Mouse (Mus musculus): Measurements from ENCODE around the gene Srpk2. TPM values are rescaled to one million over a fixed set of nuclear protein-coding genes. Genes with fewer than 3 reads are reported as not detected.
"Not testable (repeated sequence)": the region's sequence is repeated elsewhere in the genome, so short reads cannot be mapped to it uniquely, and the experiment has no call there.

Srpk2 gene
- polyA plus RNA-seq, 1 experiment from 2014 or later: 91.1 TPM

DNA sequence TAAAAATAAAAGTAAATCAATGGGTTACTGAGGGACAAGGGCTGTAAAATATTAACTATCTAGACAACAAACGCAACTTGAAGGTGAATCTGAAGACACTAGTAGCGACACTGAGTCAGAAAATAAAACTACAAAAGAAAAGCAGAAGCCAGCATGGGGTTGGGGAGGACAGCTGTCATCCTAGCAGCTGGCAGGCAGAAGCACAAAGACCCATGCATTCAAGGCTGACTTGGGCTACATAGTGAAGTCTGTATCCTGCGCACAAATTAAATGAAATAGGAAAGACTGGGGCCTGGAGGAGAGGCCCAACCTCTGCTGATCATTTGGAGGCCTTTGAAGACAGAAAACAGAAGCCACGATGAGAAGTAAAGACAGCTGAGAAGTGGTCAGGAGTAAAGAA is 106.6 kb downstream of the Srpk2 start:
- Histone ChIP-seq H3K4me1 (replicated peaks) (peaks cover 35% of the 10 kb centered on the region), H3K9me3 (no peaks in the 10 kb centered on the region), H3K4me2 (no peak overlapping the region), H3K27me3 (no peaks in the 10 kb centered on the region), H3K9ac (0 out of 2 replicates have a peak overlapping the region, but pooled peaks have one; percentile 17), H3K4me3 (no peak overlapping the region), H3K36me3 (no peaks in the 10 kb centered on the region; the same call in 1 of the 2 replicates), H3K27ac (replicated peaks) (peak overlapping the region; percentile 68; the same call in 1 of the 2 replicates)
- no peak for ATAC-seq (ENCODE audit: low read depth)
- WGBS: 25% methylated on average over 4 of the region's 4 CpGs

DNA sequence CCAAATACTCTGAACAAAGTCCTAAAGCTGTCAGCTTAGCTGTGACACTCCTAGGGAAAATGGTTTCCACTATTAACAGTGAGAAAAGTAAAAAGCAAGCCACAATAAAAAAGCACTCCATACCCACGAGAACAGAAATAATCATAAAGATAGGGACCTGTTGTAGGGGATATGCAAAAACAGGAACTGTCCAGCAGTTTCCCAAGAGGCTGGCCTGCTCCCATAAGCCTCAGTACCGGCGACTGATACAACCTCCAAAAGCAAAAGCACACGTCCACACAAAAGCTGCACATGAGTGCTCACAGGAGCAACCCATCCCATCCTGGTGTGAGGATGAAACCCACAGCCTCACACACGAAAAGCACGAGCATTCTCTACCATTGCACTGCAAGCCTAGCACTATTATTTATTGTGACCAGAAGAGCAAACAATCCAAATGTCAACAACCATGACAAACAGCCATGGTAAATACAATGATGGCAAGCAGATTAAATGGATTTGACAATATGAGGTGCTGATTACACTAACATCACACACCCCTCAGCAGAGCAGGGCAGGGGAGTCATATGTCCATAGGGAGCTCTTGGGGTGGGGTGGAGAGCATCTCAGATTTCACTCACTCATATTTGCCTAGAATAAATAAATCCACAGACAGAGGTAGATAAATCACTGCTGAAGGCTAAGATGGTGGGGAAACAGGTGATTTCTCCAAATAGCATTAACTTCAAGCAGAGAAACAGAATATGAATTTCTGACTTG is 107.9 kb downstream of the Srpk2 start:
- no peaks in the 10 kb centered on the region; the same call in 1 of the 2 replicates for H3K36me3 ChIP-seq
- no peak overlapping the region for H3K4me2 ChIP-seq
- 0 out of 2 replicates have a peak, but pooled peaks have one; percentile 54 for ATAC-seq (ENCODE audit: low read depth)
- H3K9me3 ChIP-seq: no peaks in the 10 kb centered on the region
- H3K27me3 ChIP-seq: no peaks in the 10 kb centered on the region
- WGBS: 54% methylated on average over 6 of the region's 6 CpGs
- H3K27ac ChIP-seq (replicated peaks): peak overlapping the region; percentile 38
- no peak overlapping the region for H3K9ac ChIP-seq
- peaks cover 35% of the 10 kb centered on the region for H3K4me1 ChIP-seq (replicated peaks)
- no peak overlapping the region for H3K4me3 ChIP-seq

DNA sequence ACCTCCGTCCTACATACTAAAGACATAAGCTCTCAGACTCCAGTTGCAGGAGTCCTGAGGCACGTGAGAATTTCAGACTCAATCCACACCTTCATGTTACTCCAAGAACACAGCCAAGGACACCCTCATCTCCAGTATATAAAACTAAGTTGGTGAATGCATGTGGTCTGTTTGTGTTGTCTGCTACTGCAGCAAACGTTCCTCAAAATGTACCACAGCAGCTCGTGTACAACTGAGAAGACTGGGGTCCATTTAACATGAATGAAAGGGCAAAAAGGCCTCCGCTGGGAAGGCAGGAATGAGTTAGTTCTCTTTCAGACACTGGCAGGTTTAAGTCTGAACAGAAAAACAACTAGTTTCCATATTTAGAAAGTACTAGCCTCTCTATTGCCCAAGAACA is 110.5 kb downstream of the Srpk2 start:
- H3K36me3 ChIP-seq: no peaks in the 10 kb centered on the region; the same call in 1 of the 2 replicates
- H3K4me3 ChIP-seq: no peak overlapping the region
- ATAC-seq (ENCODE audit: low read depth): no peak
- H3K4me2 ChIP-seq: no peak overlapping the region
- no peaks in the 10 kb centered on the region for H3K27me3 ChIP-seq
- H3K27ac ChIP-seq (replicated peaks): no peak overlapping the region
- peaks cover 32% of the 10 kb centered on the region for H3K4me1 ChIP-seq (replicated peaks)
- WGBS: 94% methylated on average over 5 of the region's 5 CpGs
- H3K9me3 ChIP-seq: no peaks in the 10 kb centered on the region
- H3K9ac ChIP-seq: no peak overlapping the region

DNA sequence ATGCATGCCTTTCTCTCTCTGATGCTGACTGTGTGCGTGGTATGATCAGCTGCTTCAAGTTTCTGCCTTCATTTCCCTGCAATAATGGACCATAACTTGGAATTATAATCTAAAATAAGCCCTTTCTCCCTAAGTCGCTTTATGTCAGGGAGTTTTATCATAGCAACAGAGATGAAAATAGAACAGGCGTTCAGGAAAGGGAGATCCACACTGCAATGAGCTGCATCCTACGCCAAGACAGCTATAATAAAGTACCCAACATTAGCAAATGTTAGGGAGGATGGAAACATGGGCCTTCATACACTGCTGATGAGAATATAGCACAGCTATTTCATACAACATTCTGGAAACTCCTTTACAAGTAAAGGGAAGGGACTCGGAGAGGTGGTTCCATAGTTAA is 116.2 kb downstream of the Srpk2 start:
- H3K9me3 ChIP-seq: no peaks in the 10 kb centered on the region
- WGBS: 98% methylated on average over 5 of the region's 5 CpGs
- H3K9ac ChIP-seq: no peak overlapping the region
- H3K4me3 ChIP-seq: no peak overlapping the region
- no peak overlapping the region for H3K4me2 ChIP-seq
- ATAC-seq (ENCODE audit: low read depth): no peak
- H3K4me1 ChIP-seq (replicated peaks): no peaks in the 10 kb centered on the region
- peaks cover 15% of the 10 kb centered on the region; the same call in 1 of the 2 replicates for H3K36me3 ChIP-seq
- H3K27me3 ChIP-seq: no peaks in the 10 kb centered on the region
- no peak overlapping the region for H3K27ac ChIP-seq (replicated peaks)

DNA sequence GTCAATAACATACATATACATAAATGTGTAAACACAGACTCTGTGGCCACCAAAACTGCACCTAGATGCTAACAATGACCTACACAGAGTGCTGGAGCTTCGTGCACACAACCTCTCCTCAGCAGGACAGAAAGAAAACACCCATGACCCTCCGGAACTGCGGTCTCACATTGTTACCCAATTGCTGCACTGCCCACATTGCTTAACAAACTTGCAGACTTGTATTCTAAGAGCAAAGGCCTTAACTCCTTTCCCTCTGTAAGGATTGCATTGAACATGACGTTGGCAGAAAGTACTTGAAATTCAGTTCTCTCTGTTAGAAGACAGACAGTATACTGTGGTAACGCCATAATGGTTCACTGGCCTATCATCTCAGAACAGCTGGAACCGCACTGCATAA is 118.0 kb downstream of the Srpk2 start:
- Histone ChIP-seq H3K36me3 (peaks cover 15% of the 10 kb centered on the region; the same call in 1 of the 2 replicates), H3K27me3 (no peaks in the 10 kb centered on the region), H3K4me3 (no peak overlapping the region), H3K4me2 (no peak overlapping the region), H3K4me1 (replicated peaks) (no peaks in the 10 kb centered on the region), H3K27ac (replicated peaks) (no peak overlapping the region), H3K9ac (no peak overlapping the region), H3K9me3 (no peaks in the 10 kb centered on the region)
- no peak for ATAC-seq (ENCODE audit: low read depth)
- WGBS: 92% methylated on average over 6 of the region's 6 CpGs

DNA sequence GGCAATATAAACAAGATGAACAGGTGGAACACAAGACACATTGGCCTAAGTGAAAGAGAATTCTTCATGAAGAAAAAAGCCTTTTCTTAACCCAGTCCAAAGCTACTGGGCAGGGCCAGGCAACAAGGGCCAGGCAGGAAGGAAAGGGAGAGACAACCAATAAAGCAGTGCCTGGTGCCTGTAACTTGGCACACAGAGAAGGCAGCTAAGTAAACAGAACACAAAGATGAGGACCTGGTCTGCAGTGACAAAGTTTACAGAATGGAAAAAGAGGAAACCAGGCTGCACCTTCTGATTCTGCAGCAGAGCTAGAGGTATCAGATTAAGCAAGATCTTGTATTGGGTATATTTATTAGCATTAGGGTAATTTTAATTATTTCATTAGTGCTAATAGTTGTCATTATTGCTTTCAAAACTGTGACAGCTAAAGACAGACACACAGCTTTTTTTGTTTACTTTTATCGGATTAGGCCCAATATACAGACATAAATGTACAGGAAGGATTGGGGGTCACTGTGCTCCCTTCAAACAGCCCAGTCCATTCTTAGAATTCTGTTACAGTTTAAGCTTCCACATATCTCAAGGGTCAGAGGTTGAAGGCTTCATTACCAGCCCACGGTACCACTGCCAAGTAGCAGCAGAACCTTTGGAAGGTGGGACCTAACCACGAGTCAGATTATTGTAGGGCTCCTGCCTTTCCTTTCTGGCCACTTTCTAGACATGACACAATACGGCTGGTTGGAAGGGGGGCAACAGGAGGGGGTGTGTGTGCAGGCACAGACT is 121.9 kb downstream of the Srpk2 start:
- no peak overlapping the region for H3K27ac ChIP-seq (replicated peaks)
- H3K9ac ChIP-seq: no peak overlapping the region
- ATAC-seq (ENCODE audit: low read depth): no peak
- H3K4me3 ChIP-seq: no peak overlapping the region
- peaks cover 24% of the 10 kb centered on the region for H3K36me3 ChIP-seq
- no peaks in the 10 kb centered on the region for H3K4me1 ChIP-seq (replicated peaks)
- no peak overlapping the region for H3K4me2 ChIP-seq
- no peaks in the 10 kb centered on the region for H3K9me3 ChIP-seq
- WGBS: 88% methylated on average over 4 of the region's 4 CpGs
- H3K27me3 ChIP-seq: no peaks in the 10 kb centered on the region

DNA sequence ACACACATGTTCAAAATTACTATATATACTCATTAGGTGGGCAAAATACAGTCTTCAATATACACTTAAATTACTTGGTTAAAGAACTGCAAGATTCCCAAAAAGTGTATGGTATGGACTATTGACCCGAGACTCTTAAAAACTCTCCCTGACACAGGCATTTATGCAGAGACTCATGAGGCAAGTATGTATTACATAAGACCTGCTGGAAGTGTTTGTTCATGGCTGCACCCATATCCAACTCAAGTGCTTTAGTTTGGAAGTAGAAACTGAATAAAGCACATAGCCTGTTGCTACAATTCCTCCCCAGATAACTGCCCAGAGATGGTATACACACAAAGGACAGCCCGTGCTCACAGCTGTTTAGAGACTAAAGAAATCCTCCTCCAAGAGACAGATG is 123.2 kb downstream of the Srpk2 start:
- Histone ChIP-seq H3K9me3 (no peaks in the 10 kb centered on the region), H3K4me1 (replicated peaks) (no peaks in the 10 kb centered on the region), H3K4me2 (no peak overlapping the region), H3K36me3 (peaks cover 24% of the 10 kb centered on the region), H3K27me3 (no peaks in the 10 kb centered on the region), H3K4me3 (no peak overlapping the region), H3K9ac (no peak overlapping the region), H3K27ac (replicated peaks) (no peak overlapping the region)
- no peak for ATAC-seq (ENCODE audit: low read depth)
- 91% methylated on average over 2 of the region's 2 CpGs for WGBS

DNA sequence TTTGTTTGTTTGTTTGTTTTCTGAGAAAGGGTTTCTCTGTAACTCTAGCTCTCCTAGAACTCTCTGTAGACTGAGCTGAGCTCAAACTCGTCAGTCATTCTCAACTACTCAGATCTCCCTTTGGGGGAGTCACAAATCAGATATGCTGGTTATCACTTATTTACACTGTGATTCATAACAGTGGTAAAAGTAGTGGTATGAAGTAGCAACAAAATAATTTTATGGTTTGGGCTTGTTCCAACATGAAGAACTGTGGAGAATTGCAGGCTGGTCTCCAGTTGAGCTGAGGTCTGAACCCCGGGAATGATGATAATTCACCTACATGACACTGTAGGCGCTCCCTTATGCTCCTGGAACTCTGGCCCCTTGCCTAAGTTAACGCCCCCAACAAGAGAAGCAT is 124.2 kb downstream of the Srpk2 start:
- Histone ChIP-seq H3K27me3 (no peaks in the 10 kb centered on the region), H3K27ac (replicated peaks) (no peak overlapping the region), H3K4me3 (no peak overlapping the region), H3K4me2 (no peak overlapping the region), H3K4me1 (replicated peaks) (no peaks in the 10 kb centered on the region), H3K36me3 (peaks cover 24% of the 10 kb centered on the region), H3K9me3 (no peaks in the 10 kb centered on the region), H3K9ac (no peak overlapping the region)
- no peak for ATAC-seq (ENCODE audit: low read depth)
- WGBS: 80% methylated on average over 4 of the region's 4 CpGs

DNA sequence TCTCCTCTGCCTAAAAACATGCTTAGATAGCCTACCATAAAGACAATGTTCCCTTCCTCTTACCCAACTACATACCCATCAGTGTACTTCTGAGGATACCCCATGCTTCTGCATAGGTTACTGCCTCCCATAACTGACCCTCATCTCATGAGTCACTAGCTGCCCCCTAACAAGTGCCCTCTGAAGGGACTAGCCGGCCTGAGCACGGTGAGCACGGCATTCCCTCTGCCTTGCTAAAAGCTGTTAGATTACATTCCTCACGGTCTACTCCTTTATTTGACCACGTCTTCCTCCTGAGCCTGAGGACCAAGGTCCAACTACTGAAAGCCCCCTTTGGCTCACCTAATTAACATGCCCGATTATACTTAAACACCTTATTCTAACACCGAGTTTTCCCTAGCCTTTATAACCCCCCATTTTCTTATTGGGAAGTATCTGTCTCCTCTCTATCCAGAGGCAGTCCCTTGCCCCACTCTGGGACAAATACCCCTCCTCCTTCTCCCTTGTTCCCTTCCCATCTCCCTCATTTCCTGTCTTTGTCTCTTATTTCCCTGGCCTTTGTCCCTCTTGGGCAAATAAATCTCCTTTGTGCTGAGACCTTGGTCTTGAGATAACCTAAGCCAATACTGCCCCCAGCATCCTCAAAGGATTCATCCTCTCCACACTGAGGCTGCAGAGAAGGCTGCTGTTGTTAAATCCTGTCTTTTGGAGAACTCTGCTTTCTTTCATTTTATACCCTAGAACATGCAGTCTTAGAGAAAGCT is 128.2 kb downstream of the Srpk2 start:
- no peaks in the 10 kb centered on the region for H3K9me3 ChIP-seq
- 80% methylated on average over 7 of the region's 7 CpGs for WGBS
- no peak overlapping the region for H3K4me2 ChIP-seq
- no peaks in the 10 kb centered on the region for H3K4me1 ChIP-seq (replicated peaks)
- no peak overlapping the region for H3K27ac ChIP-seq (replicated peaks)
- no peak overlapping the region for H3K4me3 ChIP-seq
- no peak for ATAC-seq (ENCODE audit: low read depth)
- no peak overlapping the region for H3K9ac ChIP-seq
- H3K36me3 ChIP-seq: peaks cover 9% of the 10 kb centered on the region; the same call in 1 of the 2 replicates
- no peaks in the 10 kb centered on the region for H3K27me3 ChIP-seq

DNA sequence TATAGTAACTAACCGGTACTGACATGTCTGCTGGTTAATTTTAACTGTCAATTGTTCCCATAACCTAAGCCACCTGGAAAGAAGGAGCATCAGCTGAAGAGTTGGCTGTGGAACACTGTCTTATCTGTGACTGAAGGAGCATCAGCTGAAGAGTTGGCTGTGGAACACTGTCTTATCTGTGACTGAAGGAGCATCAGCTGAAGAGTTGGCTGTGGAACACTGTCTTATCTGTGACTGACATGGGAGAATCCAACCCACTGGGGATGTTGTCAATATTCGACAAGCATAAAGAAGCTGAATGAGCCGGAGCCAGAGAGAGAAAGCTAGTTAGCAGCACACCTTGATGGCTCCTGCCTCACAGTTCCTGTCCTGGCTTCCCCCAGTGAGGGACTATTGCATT is 131.1 kb downstream of the Srpk2 start:
- ATAC-seq (ENCODE audit: low read depth); H3K27ac ChIP-seq (replicated peaks): not testable (repeated sequence)

DNA sequence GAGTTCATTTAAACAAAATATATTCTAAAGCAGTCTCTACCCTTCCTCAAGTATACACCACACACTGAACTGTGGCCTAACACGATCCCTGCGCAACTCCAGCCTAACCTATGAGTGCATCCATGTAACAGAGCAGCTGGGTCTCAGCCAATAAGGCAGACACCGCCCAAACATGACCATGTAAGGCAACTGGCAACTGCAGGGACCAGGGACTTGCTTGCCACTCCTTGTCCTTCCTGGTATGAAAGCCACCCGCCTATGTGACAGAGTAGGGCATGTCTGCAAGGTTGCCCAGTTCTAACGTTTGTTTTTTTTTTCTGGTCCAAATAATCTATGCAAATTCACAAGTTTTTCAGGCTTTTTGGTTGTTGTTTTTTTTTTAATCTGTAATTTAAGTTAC is 132.7 kb downstream of the Srpk2 start:
- no peak for ATAC-seq (ENCODE audit: low read depth)
- no peak overlapping the region for H3K27ac ChIP-seq (replicated peaks)
- H3K4me2 ChIP-seq: no peak overlapping the region
- peaks cover 7% of the 10 kb centered on the region; the same call in 1 of the 2 replicates for H3K36me3 ChIP-seq
- 88% methylated on average over 5 of the region's 5 CpGs for WGBS
- H3K9me3 ChIP-seq: no peaks in the 10 kb centered on the region
- H3K4me3 ChIP-seq: no peak overlapping the region
- no peaks in the 10 kb centered on the region for H3K27me3 ChIP-seq
- H3K9ac ChIP-seq: no peak overlapping the region
- H3K4me1 ChIP-seq (replicated peaks): no peaks in the 10 kb centered on the region

More for the DNA sequence above, 131.1 kb downstream of the Srpk2 start:
- not testable (repeated sequence) for H3K4me3 ChIP-seq; H3K27me3 ChIP-seq; H3K9me3 ChIP-seq; H3K4me2 ChIP-seq; H3K9ac ChIP-seq; H3K36me3 ChIP-seq; H3K4me1 ChIP-seq (replicated peaks)
- WGBS: 78% methylated on average over 3 of the region's 3 CpGs

DNA sequence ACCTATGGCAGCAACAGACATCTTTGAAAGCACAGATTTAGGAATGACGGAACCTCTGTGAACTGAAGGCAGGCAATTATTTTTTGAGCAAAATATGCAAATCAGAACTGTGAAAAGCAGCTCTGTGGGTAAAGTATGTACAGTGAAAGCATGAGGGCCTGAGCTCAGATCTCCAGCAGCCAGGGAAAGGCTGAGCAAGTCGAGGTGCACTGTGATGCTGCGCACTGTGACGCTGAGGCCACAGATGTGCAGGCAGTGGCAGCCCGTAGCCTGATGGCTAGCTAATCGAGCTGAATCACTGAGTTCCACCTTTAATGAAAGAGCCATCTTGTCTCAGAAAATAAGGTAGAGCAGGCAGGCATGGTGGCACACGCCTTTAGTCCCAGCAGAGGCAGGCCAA is 148.7 kb downstream of the Srpk2 start:
- H3K9me3 ChIP-seq: no peaks in the 10 kb centered on the region
- no peak for ATAC-seq (ENCODE audit: low read depth)
- H3K4me3 ChIP-seq: no peak overlapping the region
- no peak overlapping the region for H3K4me2 ChIP-seq
- H3K4me1 ChIP-seq (replicated peaks): no peaks in the 10 kb centered on the region
- peaks cover 37% of the 10 kb centered on the region for H3K36me3 ChIP-seq
- H3K27me3 ChIP-seq: no peaks in the 10 kb centered on the region
- H3K27ac ChIP-seq (replicated peaks): no peak overlapping the region
- 79% methylated on average over 7 of the region's 7 CpGs for WGBS
- no peak overlapping the region for H3K9ac ChIP-seq

All from neural tube, embryonic 13.5 days (tissue).